Mouse (Mus musculus): ENCODE measurements at regions not wholly inside any gene's neighbourhood (a gene's known extent, or its start where the extent isn't known, plus 50 kb on each side); places are given as distances from the start of the nearest gene placed in this dataset.

GRCm38 (mm10) chr12:18795776-18796175, 281.5 kb downstream of the 5730507C01Rik start:
- DNase-seq (ENCODE audit: extremely low read depth, insufficient read length, low spot score), result peak; percentile 5
